Mouse (Mus musculus) MEL (cell line): ENCODE measurements at regions not wholly inside any gene's neighbourhood (a gene's known extent, or its start where the extent isn't known, plus 50 kb on each side); places are given as distances from the start of the nearest gene placed in this dataset.

Source experiments
- CHD1 ChIP-seq: IDR thresholded peaks from 2 replicates; pipeline ENCODE4 v1.6.1; 2012; ENCODE audit warnings: low read depth, mild to moderate bottlenecking, inconsistent platforms, low read length, improper control_type of control experiment
- EP300 ChIP-seq, 2 experiments: IDR thresholded peaks; 2 replicates each; pipeline ENCODE4 v1.6.1; 2011; ENCODE audit warnings: improper control_type of control experiment in 2 of 2, low read length in 2 of 2, low read depth in 1 of 2, mild to moderate bottlenecking in 1 of 2
- GABPA ChIP-seq: IDR thresholded peaks from 2 replicates; pipeline ENCODE4 v1.6.1; 2012; ENCODE audit warnings: low read depth, mild to moderate bottlenecking, inconsistent platforms, low read length, improper control_type of control experiment, moderate library complexity
- POLR2A ChIP-seq, 2 experiments: IDR thresholded peaks; 2 replicates each; pipeline ENCODE4 v1.6.1; 2011 to 2012; ENCODE audit warnings: low read length in 2 of 2, mild to moderate bottlenecking in 2 of 2, control low read depth in 1 of 2, improper control_type of control experiment in 1 of 2, low read depth in 1 of 2, moderate library complexity in 1 of 2; ENCODE audit not compliant: control insufficient read depth in 1 of 2, insufficient read depth in 1 of 2, poor library complexity in 1 of 2
- ZKSCAN1 ChIP-seq: IDR thresholded peaks from 2 replicates; pipeline ENCODE4 v1.6.1; 2012; ENCODE audit warnings: low read depth, mild to moderate bottlenecking, inconsistent platforms, low read length, improper control_type of control experiment, moderate library complexity
- ZMIZ1 ChIP-seq: IDR thresholded peaks from 2 replicates; pipeline ENCODE4 v1.6.1; 2012; ENCODE audit warnings: low read depth, mild to moderate bottlenecking, inconsistent platforms, low read length, improper control_type of control experiment, moderate library complexity

DNA sequence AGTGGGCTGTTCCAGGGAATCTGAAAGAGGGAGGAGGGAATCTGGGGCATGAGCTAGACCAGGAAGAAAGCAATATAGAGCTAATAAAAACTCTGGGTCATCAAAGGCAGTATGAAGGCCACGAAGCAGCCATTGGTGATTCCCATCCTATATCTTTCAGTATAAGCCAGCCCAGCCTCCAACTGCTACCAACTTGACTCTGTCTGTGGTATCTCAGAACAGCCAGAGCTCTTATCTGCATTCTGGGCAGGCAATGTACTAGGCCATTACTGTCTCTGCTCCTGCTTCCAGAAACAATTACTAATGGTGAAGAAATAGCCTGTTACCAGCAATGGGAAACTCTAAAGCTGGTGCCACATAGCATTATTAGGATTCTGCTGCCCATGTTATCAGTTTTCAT, 266.8 kb upstream of the Nfia start:
- TF ChIP-seq POLR2A (IDR thresholded peaks at IDR 0.05; ENCODE audit: control insufficient read depth in 1 of 2, insufficient read depth in 1 of 2, low read depth in 1 of 2, low read length in 2 of 2, poor library complexity in 1 of 2): no peak
- TF ChIP-seq ZMIZ1: no peak
- TF ChIP-seq GABPA: no peak
- no peak for TF ChIP-seq EP300 (IDR thresholded peaks at IDR 0.05; ENCODE audit: low read depth in 1 of 2, low read length in 2 of 2)
- TF ChIP-seq CHD1: no peak
- no peak for TF ChIP-seq ZKSCAN1
